Mouse (Mus musculus) kidney, postnatal 14 days (tissue): ENCODE measurements around the gene Olfr980.
"Not testable (repeated sequence)": the region's sequence is repeated elsewhere in the genome, so short reads cannot be mapped to it uniquely, and the experiment has no call there.

Experiments used
- DNase-seq: peaks from one replicate; pipeline ENCODE4 v3.0.0; 2022; ENCODE audit warnings: mixed read lengths

The Olfr980 gene

DNA sequence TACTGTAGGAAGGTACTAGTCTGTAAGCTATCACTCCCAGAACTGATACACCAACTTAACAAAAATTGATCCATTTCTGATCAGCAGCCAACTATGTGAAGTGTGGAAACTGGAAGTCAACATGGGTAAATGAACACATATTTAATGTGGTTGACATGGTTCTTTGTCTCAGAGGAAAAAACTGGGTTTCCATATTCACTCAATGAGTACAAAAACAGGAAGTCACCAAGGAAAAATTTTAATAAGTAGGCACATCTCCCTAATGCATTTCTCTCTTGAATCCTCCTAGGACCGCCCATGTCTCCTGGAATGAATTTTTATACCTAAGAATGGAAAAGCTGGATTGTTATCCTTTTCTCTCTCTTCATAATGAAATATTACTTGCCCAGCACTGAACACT is at the start of gene Olfr980:
Gene Olfr980, minus strand, starts transcription at position 101 of the 400 bp plus-strand sequence.
- DNase-seq: no peak

DNA sequence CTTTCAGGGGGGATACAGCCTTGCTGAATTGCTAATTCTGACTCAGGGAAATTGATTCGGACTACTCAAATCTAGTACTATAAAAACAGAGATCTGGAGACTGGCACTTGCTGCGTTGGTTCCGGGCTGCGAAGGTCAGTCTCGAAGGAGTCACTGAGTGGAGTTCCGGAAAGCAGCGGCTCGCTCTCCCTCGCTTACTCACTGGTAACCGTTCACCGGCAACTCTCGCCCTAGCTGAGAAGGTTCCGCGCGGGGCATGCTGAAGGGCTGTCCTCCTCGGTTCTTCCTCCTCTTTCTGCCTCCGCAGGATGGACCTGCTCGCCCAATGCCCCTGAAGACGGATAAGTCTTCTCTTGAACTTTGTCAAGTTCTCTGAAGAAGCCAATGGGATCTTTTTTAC is 40.8 kb upstream of the Olfr980 start:
- no peak for DNase-seq

DNA sequence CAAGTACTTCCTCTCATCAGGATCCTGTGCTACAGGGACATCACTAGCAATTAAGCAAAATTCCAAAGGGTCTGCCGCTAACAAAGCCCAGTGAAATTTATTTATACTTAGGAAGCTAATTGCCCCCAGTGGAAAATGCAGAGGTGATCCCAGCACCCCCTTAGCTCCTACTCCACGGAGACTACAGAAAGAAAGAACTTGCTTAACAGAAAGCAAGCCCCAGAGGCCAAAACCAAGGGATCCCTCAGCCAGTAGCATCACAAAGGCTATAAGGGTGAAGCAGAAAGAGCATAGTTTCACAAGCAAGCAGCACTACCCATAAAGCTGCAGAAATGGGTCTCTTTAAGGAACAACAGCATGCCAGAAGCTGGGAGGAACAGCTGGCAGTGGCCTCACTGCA is 11.8 kb upstream of the Olfr980 start, which contains the start of gene Olfr981:
Gene Olfr981, plus strand, starts transcription at position 301 of the 400 bp plus-strand sequence.
- no peak for DNase-seq

DNA sequence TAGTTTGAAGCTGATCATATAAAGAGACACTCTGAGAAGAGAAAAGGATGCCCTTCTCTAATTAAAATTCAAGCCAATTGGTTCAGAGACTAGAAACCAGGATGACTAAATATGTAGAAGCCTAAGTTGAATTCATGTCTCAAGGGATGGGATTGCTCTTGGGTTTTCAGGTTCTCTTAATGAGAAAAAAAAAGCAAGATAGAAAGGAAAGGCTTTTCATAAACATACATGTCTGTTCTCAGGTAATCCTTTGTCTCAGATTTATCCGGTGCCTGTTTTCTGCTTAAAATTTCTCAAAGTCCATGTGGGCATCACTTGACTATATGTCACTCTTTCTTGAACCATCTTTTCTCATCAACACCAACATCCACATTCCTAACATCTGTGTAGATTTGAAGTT is 6.0 kb downstream of the Olfr980 start, which contains the start of gene Olfr979:
Gene Olfr979, minus strand, starts transcription at position 101 of the 400 bp plus-strand sequence.
- no peak for DNase-seq

DNA sequence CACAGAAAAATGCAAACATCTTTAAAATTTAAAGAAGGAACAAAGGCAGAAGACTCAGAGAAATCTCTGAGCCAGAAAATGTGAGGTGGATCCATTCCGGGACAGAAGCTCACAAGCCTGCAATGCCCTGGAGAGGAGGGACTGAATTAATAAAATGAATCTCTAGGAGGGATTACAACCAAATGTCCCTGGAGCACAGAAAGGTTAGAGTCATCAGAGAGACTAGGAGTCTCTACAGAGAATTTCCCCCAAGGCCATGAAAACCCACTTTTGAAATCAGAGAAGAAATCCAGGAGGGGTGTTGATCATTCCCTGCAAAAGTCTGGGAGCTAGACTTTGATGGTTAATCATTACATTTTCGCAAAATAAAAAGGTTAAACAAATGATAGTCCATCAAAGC is 17.6 kb downstream of the Olfr980 start, which contains the start of gene Olfr978:
Gene Olfr978, plus strand, starts transcription at position 301 of the 400 bp plus-strand sequence.
- no peak for DNase-seq

DNA sequence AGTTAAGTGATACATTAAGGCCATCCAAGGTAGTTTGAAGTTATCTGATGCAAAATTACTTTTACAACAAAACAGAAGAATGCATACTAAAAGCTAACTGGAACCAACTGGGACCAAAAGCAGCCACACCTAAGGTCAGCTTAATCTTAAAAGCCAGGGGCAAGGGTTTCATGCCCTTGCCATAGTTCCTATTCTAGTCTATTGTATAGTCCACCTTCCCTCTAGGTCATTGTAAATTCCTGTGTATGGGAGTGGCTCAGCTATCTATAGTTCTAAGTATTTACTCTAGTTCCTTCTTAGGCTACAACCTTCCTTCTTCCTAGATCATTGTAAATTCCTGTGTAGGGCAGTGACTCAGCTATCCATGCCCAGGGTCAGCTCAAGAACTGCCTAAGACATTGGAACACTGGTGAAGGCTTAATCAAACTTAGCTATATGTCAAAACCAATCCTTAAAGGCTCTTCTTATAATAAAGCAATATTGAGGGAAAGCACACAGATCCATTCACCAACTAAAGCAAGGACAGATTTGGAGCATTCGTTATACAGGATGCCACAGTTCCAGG is 32.7 kb downstream of the Olfr980 start:
- DNase-seq: not testable (repeated sequence)

DNA sequence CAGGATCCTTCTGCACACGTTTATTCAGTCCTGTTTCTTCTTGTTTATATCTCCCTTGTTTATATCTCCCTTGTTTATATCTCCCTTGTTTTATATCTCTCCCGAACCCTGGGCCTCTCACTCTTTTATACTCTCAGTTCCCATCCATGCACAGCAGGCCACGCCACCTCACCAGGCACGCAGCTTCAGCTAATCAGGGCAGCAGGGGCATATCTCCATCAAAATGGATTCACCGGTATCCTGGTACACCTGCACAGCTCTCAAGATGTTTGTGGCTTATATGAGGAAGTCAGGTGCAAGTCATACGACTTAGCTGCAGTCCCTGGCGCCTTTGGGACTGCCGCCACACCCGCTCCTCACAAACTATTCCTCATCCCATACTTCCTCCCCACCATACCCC is 48.3 kb downstream of the Olfr980 start, which contains the start of gene Olfr976:
Gene Olfr976, minus strand, starts transcription at position 101 of the 400 bp plus-strand sequence.
- not testable (repeated sequence) for DNase-seq
